In genomic region chr9:71362401-71362800, GRCm38 (mm10) we compare ENCODE assay signal across 21 mouse cellular contexts.
A peak's percentile ranks its signal among the peaks of the same experiment; 100 is the strongest.
DNase-seq lines count a peak whose midpoint lies in the region; ATAC-seq and TF ChIP-seq lines count a peak whose summit lies in the region.
"Had no signal": no experiment of that assay in that cellular context is flagged by ENCODE, and none has a peak within 500 bp of the region (broad histone marks: within the 10 kb centered on the region; RNA-seq: fewer than 3 reads in every experiment).

No protein-coding gene starts in this region.

- no peak for ATAC-seq in kidney, embryonic 16.5 days (ENCODE audit: low FRiP score, low TSS enrichment)
- ATAC-seq in lung, postnatal 0 days = no peak
- no peak for ATAC-seq in Patski
- ATAC-seq: forebrain, embryonic 16.5 days; inflammation-experienced regulatory T-cells, adult 6 months had no signal

- H3K27ac ChIP-seq in kidney, embryonic 16.5 days (ENCODE audit: low read length) = peak overlapping the region; percentile 92; the same call in 1 of the 2 replicates
- H3K27ac ChIP-seq in lung, postnatal 0 days (ENCODE audit: low read length) = no peak overlapping the region
- H3K27ac ChIP-seq: embryonic facial prominence, embryonic 15.5 days; heart, embryonic 10.5 days; hindbrain, embryonic 13.5 days; lung, embryonic 15.5 days had no signal

- peaks cover 19% of the 10 kb centered on the region for H3K4me1 ChIP-seq in kidney, embryonic 16.5 days (ENCODE audit: insufficient read depth, low read length)
- H3K4me1 ChIP-seq in lung, postnatal 0 days (ENCODE audit: insufficient read depth, low read depth, low read length) = no peaks in the 10 kb centered on the region; the same call in 1 of the 2 replicates
- H3K4me1 ChIP-seq: lung, embryonic 15.5 days had no signal

- CTCF ChIA-PET in Patski (lab: Charles Lee) = interaction anchor here (0.9 to 3.4 kb wide), 5 partner anchors 29 to 85 kb away, joined by 3 to 24 read pairs (median 4); no protein-coding TSS in a partner anchor

- no peak overlapping the region for H3K4me2 ChIP-seq in kidney, embryonic 16.5 days (replicated peaks; ENCODE audit: low read depth, low read length)
- no peak overlapping the region for H3K4me2 ChIP-seq in lung, postnatal 0 days (replicated peaks; ENCODE audit: low read depth, low read length)
- H3K4me2 ChIP-seq: embryonic facial prominence, embryonic 15.5 days; hindbrain, embryonic 13.5 days; lung, embryonic 15.5 days had no signal

- DNase-seq in heart, adult 11 months = peak; percentile 85
- no peak for DNase-seq in heart, adult 8-10 months (ENCODE audit: low spot score)
- no peak for DNase-seq in kidney, adult 18-20 months
- DNase-seq in lung, postnatal 0 days (ENCODE audit: low spot score) = no peak
- DNase-seq in lung, postnatal 10 days = no peak
- DNase-seq in Patski (ENCODE audit: low read depth, low spot score) = no peak
- no peak for DNase-seq in left cerebral cortex, postnatal 14 days (ENCODE audit: low spot score in 2 of 2)
- DNase-seq: adrenal gland, postnatal 14 days; cerebellum, adult 11 months; cerebellum, postnatal 36 days; layer of hippocampus, postnatal 36 days; midbrain, embryonic 14.5 days; thymus, adult 2 months had no signal

- no peak for TF ChIP-seq EP300 in lung, postnatal 0 days (IDR thresholded peaks at IDR 0.05)

- in situ Hi-C loops in Patski (cut with MboI; ENCODE audit: low pct_unique_long_range_greater_than_20kb) = loop anchor here (5.0 kb wide), 1 partner anchor 40 kb away; no protein-coding TSS in a partner anchor

- H3K9ac ChIP-seq in kidney, embryonic 16.5 days (replicated peaks; ENCODE audit: low read length) = no peak overlapping the region
- H3K9ac ChIP-seq in lung, postnatal 0 days (replicated peaks; ENCODE audit: low read depth) = no peak overlapping the region
- H3K9ac ChIP-seq: embryonic facial prominence, embryonic 15.5 days; hindbrain, embryonic 13.5 days; lung, embryonic 15.5 days had no signal

- no peaks in the 10 kb centered on the region for H3K36me3 ChIP-seq in kidney, embryonic 16.5 days (ENCODE audit: insufficient read depth, low read length)
- H3K36me3 ChIP-seq in lung, postnatal 0 days (ENCODE audit: insufficient read depth, low read length) = no peaks in the 10 kb centered on the region
- H3K36me3 ChIP-seq: embryonic facial prominence, embryonic 15.5 days; heart, embryonic 10.5 days; hindbrain, embryonic 13.5 days; lung, embryonic 15.5 days had no signal

- intact Hi-C loops in left cerebral cortex, postnatal 14 days (cut with DNase I) = loop anchor here (10.0 kb wide), 1 partner anchor 262 kb away; no protein-coding TSS in a partner anchor

- H3K27me3 ChIP-seq in kidney, embryonic 16.5 days (ENCODE audit: insufficient read depth, low read length) = no peaks in the 10 kb centered on the region
- H3K27me3 ChIP-seq in lung, postnatal 0 days (replicated peaks; ENCODE audit: insufficient read depth, low read length) = no peaks in the 10 kb centered on the region
- H3K27me3 ChIP-seq in Patski = no peaks in the 10 kb centered on the region
- H3K27me3 ChIP-seq: embryonic facial prominence, embryonic 15.5 days; hindbrain, embryonic 13.5 days; lung, embryonic 15.5 days had no signal

- POLR2A ChIA-PET in Patski (lab: Charles Lee) = no interaction called here

- 0 out of 2 replicates have a peak, but pooled peaks have one; percentile 20 for TF ChIP-seq CTCF in lung, postnatal 0 days (IDR thresholded peaks at IDR 0.05)
- peak; percentile 46 for TF ChIP-seq CTCF in Patski (IDR thresholded peaks at IDR 0.05)

- 0 out of 2 replicates have a peak, but pooled peaks cover 4% of the 10 kb centered on the region for H3K9me3 ChIP-seq in kidney, embryonic 16.5 days (ENCODE audit: low read length)
- H3K9me3 ChIP-seq in lung, postnatal 0 days (ENCODE audit: low read length) = no peaks in the 10 kb centered on the region
- H3K9me3 ChIP-seq: embryonic facial prominence, embryonic 15.5 days; heart, embryonic 10.5 days; hindbrain, embryonic 13.5 days; lung, embryonic 15.5 days had no signal

- H3K4me3 ChIP-seq in kidney, embryonic 16.5 days (ENCODE audit: low read length) = no peak overlapping the region
- no peak overlapping the region for H3K4me3 ChIP-seq in lung, postnatal 0 days (ENCODE audit: low read depth, low read length)
- H3K4me3 ChIP-seq: embryonic facial prominence, embryonic 15.5 days; heart, embryonic 10.5 days; hindbrain, embryonic 13.5 days; lung, embryonic 15.5 days; myocyte had no signal
